ENCODE assay signal across 17 mouse cellular contexts in genomic region chr10:29855749-29856313, GRCm38 (mm10).
"Had no signal": no experiment of that assay in that cellular context is flagged by ENCODE, and none has a peak within 500 bp of the region (broad histone marks: within the 10 kb centered on the region; RNA-seq: fewer than 3 reads in every experiment).

No protein-coding gene starts in this region.

- H3K4me2 ChIP-seq: liver, embryonic 11.5 days; liver, embryonic 15.5 days; lung, embryonic 15.5 days; midbrain, embryonic 12.5 days; neural tube, embryonic 13.5 days had no signal

- H3K36me3 ChIP-seq: limb, embryonic 10.5 days; liver, embryonic 15.5 days; lung, embryonic 15.5 days; midbrain, embryonic 12.5 days; neural tube, embryonic 13.5 days had no signal

- H3K27me3 ChIP-seq: liver, embryonic 15.5 days; lung, embryonic 15.5 days; megakaryocyte, embryonic 14.5 days; midbrain, embryonic 12.5 days; neural tube, embryonic 13.5 days had no signal

- DNase-seq: kidney, postnatal 10 days; kidney, postnatal 4 days; lung, postnatal 14 days; retina, postnatal 1 day; right cerebral cortex, postnatal 4 days; spleen, adult 18-20 months; thymus, adult 18-20 months; thymus, postnatal 25 days had no signal

- H3K9me3 ChIP-seq: limb, embryonic 10.5 days; liver, embryonic 15.5 days; lung, embryonic 15.5 days; megakaryocyte, embryonic 14.5 days; midbrain, embryonic 12.5 days; neural tube, embryonic 13.5 days had no signal

- H3K4me3 ChIP-seq: left cerebral cortex, adult 2 months; limb, embryonic 10.5 days; liver, embryonic 15.5 days; lung, embryonic 15.5 days; megakaryocyte, embryonic 14.5 days; midbrain, embryonic 12.5 days; neural tube, embryonic 13.5 days had no signal

- H3K27ac ChIP-seq: left cerebral cortex, adult 2 months; limb, embryonic 10.5 days; liver, embryonic 15.5 days; lung, embryonic 15.5 days; macrophage; midbrain, embryonic 12.5 days; neural tube, embryonic 13.5 days had no signal

- H3K9ac ChIP-seq: liver, embryonic 15.5 days; lung, embryonic 15.5 days; midbrain, embryonic 12.5 days; neural tube, embryonic 13.5 days had no signal

- H3K4me1 ChIP-seq: liver, embryonic 15.5 days; lung, embryonic 15.5 days; megakaryocyte, embryonic 14.5 days; midbrain, embryonic 12.5 days; neural tube, embryonic 13.5 days had no signal
